Mouse (Mus musculus): ENCODE data around the gene Lrrc31. TPM values are rescaled to one million over a fixed set of nuclear protein-coding genes. Genes with fewer than 3 reads are reported as not detected.

The Lrrc31 gene
- polyA plus RNA-seq, 1 experiment from 2014 or later, result not detected

DNA sequence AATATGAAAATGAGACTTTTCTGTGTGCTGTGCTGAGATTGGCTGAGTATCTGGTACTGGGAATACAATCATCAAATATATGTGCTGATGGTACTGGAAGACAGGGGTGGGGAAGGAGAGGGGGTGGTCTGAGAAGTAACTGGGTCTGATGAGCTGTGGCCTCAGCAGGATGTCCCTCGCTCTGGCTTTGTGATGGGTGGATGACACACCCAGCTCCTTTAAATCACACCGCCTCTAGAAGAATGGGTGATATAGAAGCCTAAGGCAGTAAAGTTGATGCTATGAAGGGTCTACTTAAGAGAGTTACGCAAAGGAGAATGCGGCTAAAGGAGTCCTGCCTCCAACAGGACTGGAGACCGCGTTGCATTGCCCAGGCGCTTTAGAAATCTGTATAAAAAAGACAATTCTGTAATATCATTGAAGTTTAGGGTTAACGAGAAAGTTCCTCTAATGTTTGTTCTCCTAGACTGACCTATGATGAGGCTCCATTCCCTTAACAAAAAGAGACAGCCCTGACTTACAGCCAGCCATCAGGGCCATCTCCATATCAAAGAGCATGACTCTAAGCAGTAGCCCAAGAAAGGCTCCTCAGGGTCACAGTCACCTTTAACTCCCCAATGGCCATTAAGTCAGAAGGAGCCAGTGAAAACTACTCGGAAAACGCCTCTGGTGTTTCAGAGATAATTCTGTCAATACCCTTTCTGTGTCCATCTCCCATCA, 24.6 kb upstream of the Lrrc31 start:
- ChIA-PET CTCF (interaction anchor here (0.7 to 1.9 kb wide), 7 partner anchors 8 to 96 kb away, joined by 3 to 7 read pairs (median 3); no protein-coding TSS in a partner anchor), POLR2A (no interaction called here)
- no peak for DNase-seq (ENCODE audit: low read depth, low spot score)
- in situ Hi-C loops (cut with MboI; ENCODE audit: low pct_unique_long_range_greater_than_20kb), result no loop called here
- H3K27me3 ChIP-seq, result no peaks in the 10 kb centered on the region
- no peak for ATAC-seq
- TF ChIP-seq CTCF (IDR thresholded peaks at IDR 0.05), result no peak

GRCm38 (mm10) chr3:30723179-30723578, 23.5 kb upstream of the Lrrc31 start:
- TF ChIP-seq CTCF (IDR thresholded peaks at IDR 0.05), result no peak
- DNase-seq (ENCODE audit: low read depth, low spot score), result no peak
- in situ Hi-C loops (cut with MboI; ENCODE audit: low pct_unique_long_range_greater_than_20kb), result no loop called here
- H3K27me3 ChIP-seq, result no peaks in the 10 kb centered on the region
- ChIA-PET POLR2A (no interaction called here), CTCF (interaction anchor here (0.9 kb wide), 1 partner anchor 38 kb away, joined by 3 read pairs; no protein-coding TSS in a partner anchor)
- no peak for ATAC-seq

DNA sequence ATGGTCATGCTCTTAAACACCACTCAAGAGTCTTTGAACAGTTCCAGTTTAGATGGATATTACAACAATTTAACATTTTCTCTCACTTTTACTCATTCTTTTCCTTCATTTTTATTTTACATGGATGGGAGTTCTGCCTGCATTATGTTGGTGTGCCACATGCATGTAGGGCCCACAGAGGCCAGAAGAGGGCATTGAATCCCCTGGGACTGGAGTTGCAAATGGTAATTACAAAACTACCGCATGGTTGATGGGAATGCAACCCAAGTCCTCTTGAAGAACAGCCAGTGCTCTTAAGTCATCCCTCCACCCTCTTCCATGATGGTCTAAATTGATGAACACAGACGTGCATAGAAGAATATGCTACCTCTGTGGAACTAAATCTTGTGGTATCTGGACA, 22.8 kb upstream of the Lrrc31 start:
- POLR2A ChIA-PET, result no interaction called here
- CTCF ChIA-PET, result no interaction called here
- no peaks in the 10 kb centered on the region for H3K27me3 ChIP-seq

GRCm38 (mm10) chr3:30722036-30722435, 22.4 kb upstream of the Lrrc31 start:
- POLR2A ChIA-PET, result no interaction called here
- H3K27me3 ChIP-seq, result no peaks in the 10 kb centered on the region
- DNase-seq (ENCODE audit: low read depth, low spot score), result no peak
- no peak for TF ChIP-seq CTCF (IDR thresholded peaks at IDR 0.05)
- CTCF ChIA-PET, result no interaction called here
- ATAC-seq, result no peak
- in situ Hi-C loops (cut with MboI; ENCODE audit: low pct_unique_long_range_greater_than_20kb), result no loop called here

More for the DNA sequence above, 22.8 kb upstream of the Lrrc31 start:
- no peak for DNase-seq (ENCODE audit: low read depth, low spot score)
- no peak for ATAC-seq
- in situ Hi-C loops (cut with MboI; ENCODE audit: low pct_unique_long_range_greater_than_20kb), result no loop called here
- peak; percentile 52 for TF ChIP-seq CTCF (IDR thresholded peaks at IDR 0.05)

GRCm38 (mm10) chr3:30718649-30719048, 19.0 kb upstream of the Lrrc31 start:
- H3K27me3 ChIP-seq, result no peaks in the 10 kb centered on the region
- ChIA-PET CTCF (interaction anchor here (0.8 to 1.7 kb wide), 3 partner anchors 11 to 79 kb away, joined by 3 read pairs; no protein-coding TSS in a partner anchor), POLR2A (no interaction called here)
- TF ChIP-seq CTCF (IDR thresholded peaks at IDR 0.05), result no peak
- DNase-seq (ENCODE audit: low read depth, low spot score), result no peak
- in situ Hi-C loops (cut with MboI; ENCODE audit: low pct_unique_long_range_greater_than_20kb), result no loop called here
- ATAC-seq, result no peak

DNA sequence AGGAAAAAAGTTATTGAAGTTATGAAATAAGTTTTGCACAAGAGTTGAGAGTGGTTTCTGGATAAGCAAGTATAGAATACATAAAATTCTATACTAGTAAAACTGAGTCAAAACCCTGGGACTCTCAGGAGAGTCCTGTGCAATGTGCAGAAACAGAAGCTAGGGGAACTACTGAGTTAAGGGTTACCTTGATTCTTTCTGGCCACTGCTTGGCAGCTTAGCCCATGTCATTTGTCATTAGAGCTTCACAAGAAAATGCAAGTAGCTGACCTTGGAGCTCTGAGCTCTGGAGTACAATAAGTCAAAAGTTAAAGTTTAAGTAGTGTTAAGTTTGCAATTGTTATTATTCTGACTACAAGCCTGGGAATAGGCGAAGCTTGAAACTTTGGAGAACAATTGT, 13.7 kb upstream of the Lrrc31 start:
- in situ Hi-C loops (cut with MboI; ENCODE audit: low pct_unique_long_range_greater_than_20kb), result no loop called here
- peak; percentile 50 for TF ChIP-seq CTCF (IDR thresholded peaks at IDR 0.05)
- ATAC-seq (peak; percentile 32), DNase-seq (ENCODE audit: low read depth, low spot score) (no peak)
- H3K27me3 ChIP-seq, result no peaks in the 10 kb centered on the region
- POLR2A ChIA-PET, result no interaction called here
- CTCF ChIA-PET, result interaction anchor here (0.8 to 2.0 kb wide), 3 partner anchors 8 to 121 kb away, joined by 3 to 6 read pairs (median 4); no protein-coding TSS in a partner anchor

- ATAC-seq (no peak), DNase-seq (ENCODE audit: low read depth, low spot score) (no peak)
- POLR2A ChIA-PET, result no interaction called here
- in situ Hi-C loops (cut with MboI; ENCODE audit: low pct_unique_long_range_greater_than_20kb), result no loop called here
- TF ChIP-seq CTCF (IDR thresholded peaks at IDR 0.05), result no peak
- CTCF ChIA-PET, result no interaction called here
- H3K27me3 ChIP-seq, result no peaks in the 10 kb centered on the region
These were observed 10.5 kb upstream of the Lrrc31 start for GRCm38 (mm10) chr3:30710191-30710590.

GRCm38 (mm10) chr3:30706614-30707276, 7.1 kb upstream of the Lrrc31 start:
- in situ Hi-C loops (cut with MboI; ENCODE audit: low pct_unique_long_range_greater_than_20kb), result no loop called here
- no peak for TF ChIP-seq CTCF (IDR thresholded peaks at IDR 0.05)
- H3K27me3 ChIP-seq, result no peaks in the 10 kb centered on the region
- ChIA-PET CTCF (interaction anchor here (0.8 to 1.5 kb wide), 8 partner anchors 10 to 268 kb away, joined by 3 to 7 read pairs (median 3); no protein-coding TSS in a partner anchor), POLR2A (no interaction called here)
- peak; percentile 77 for DNase-seq (ENCODE audit: low read depth, low spot score)
- ATAC-seq, result peak; percentile 46

GRCm38 (mm10) chr3:30705977-30706376, 6.3 kb upstream of the Lrrc31 start:
- ChIA-PET POLR2A (no interaction called here), CTCF (interaction anchor here (0.8 to 1.7 kb wide), 8 partner anchors 8 to 269 kb away, joined by 3 to 7 read pairs (median 3); no protein-coding TSS in a partner anchor)
- H3K27me3 ChIP-seq, result no peaks in the 10 kb centered on the region
- no peak for TF ChIP-seq CTCF (IDR thresholded peaks at IDR 0.05)
- no peak for ATAC-seq
- no peak for DNase-seq (ENCODE audit: low read depth, low spot score)
- in situ Hi-C loops (cut with MboI; ENCODE audit: low pct_unique_long_range_greater_than_20kb), result no loop called here

GRCm38 (mm10) chr3:30697891-30698290, 1.8 kb downstream of the Lrrc31 start:
- POLR2A ChIA-PET, result interaction anchor here (0.6 kb wide), 1 partner anchor 17 kb away, joined by 4 read pairs; no protein-coding TSS in a partner anchor
- in situ Hi-C loops (cut with MboI; ENCODE audit: low pct_unique_long_range_greater_than_20kb), result no loop called here
- CTCF ChIA-PET, result no interaction called here
- no peaks in the 10 kb centered on the region for H3K27me3 ChIP-seq
- ATAC-seq (no peak), DNase-seq (ENCODE audit: low read depth, low spot score) (no peak)
- TF ChIP-seq CTCF (IDR thresholded peaks at IDR 0.05), result no peak

GRCm38 (mm10) chr3:30696346-30696745, 3.3 kb downstream of the Lrrc31 start:
- no peaks in the 10 kb centered on the region for H3K27me3 ChIP-seq
- peak; percentile 88 for ATAC-seq
- in situ Hi-C loops (cut with MboI; ENCODE audit: low pct_unique_long_range_greater_than_20kb), result no loop called here
- ChIA-PET POLR2A (interaction anchor here (1.1 to 1.3 kb wide), 2 partner anchors 96 to 154 kb away, joined by 3 read pairs; partner anchors contain the start of gene Sec62), CTCF (interaction anchor here (0.6 to 3.8 kb wide), 43 partner anchors 8 to 443 kb away, joined by 3 to 13 read pairs (median 4); partner anchors contain the start of genes Gpr160 and Sec62)
- TF ChIP-seq CTCF (IDR thresholded peaks at IDR 0.05), result peak; percentile 98
- peak; percentile 85 for DNase-seq (ENCODE audit: low read depth, low spot score)
